Mouse (Mus musculus): ENCODE measurements at regions not wholly inside any gene's neighbourhood (a gene's known extent, or its start where the extent isn't known, plus 50 kb on each side); places are given as distances from the start of the nearest gene placed in this dataset.

DNA sequence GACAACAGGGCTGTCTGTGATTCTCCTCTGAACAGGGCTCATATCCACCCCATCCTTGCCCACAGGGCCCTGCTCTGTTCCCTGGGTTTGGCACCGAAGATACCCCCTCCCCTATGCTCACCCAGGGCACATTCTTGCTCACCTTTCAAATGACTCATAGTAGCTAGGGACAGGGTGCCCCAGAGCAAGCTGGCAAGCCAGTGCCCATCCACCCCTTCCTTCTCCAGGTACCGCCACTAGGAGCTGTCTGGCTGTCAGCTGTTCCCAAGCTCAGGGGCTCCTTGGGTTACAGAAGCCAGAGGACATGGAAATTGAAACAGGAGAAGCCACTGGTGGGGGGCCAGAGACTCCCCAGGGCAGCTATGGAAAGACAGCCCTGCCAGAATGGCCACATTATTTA lies 216.4 kb downstream of the Ly86 start:
- no peak for TF ChIP-seq CTCF (IDR thresholded peaks at IDR 0.05; ENCODE audit: extremely low read depth, insufficient read depth, insufficient read length, insufficient replicate concordance)
- TF ChIP-seq POLR2A (IDR thresholded peaks at IDR 0.05; ENCODE audit: low read depth, low read length) = no peak
